ENCODE assay signal across 26 mouse cellular contexts in genomic region chr3:59169215-59169614, GRCm38 (mm10). TPM values are rescaled to one million over a fixed set of nuclear protein-coding genes. Genes with fewer than 3 reads are reported as not detected.
DNase-seq lines count a peak whose midpoint lies in the region; ATAC-seq and TF ChIP-seq lines count a peak whose summit lies in the region.
"Had no signal": no experiment of that assay in that cellular context is flagged by ENCODE, and none has a peak within 500 bp of the region (broad histone marks: within the 10 kb centered on the region; RNA-seq: fewer than 3 reads in every experiment).

No protein-coding gene starts in this region.

- TF ChIP-seq EP300 in CH12.LX (IDR thresholded peaks at IDR 0.05; ENCODE audit: low read length) = no peak

- 77% methylated on average over 4 of the region's 4 CpGs for WGBS in kidney, postnatal 0 days
- WGBS in kidney, embryonic 15.5 days = 81% methylated on average over 4 of the region's 4 CpGs

- no peak overlapping the region for H3K4me3 ChIP-seq in kidney, postnatal 0 days (replicated peaks; ENCODE audit: low read depth, low read length)
- H3K4me3 ChIP-seq in kidney, embryonic 15.5 days (replicated peaks) = no peak overlapping the region
- no peak overlapping the region for H3K4me3 ChIP-seq in CH12.LX (replicated peaks in 1 of 3; ENCODE audit: low read depth in 2 of 3, low read length in 2 of 3, poor library complexity in 1 of 3)
- H3K4me3 ChIP-seq: embryonic facial prominence, embryonic 13.5 days; hindbrain, embryonic 12.5 days; limb, embryonic 15.5 days; midbrain, embryonic 12.5 days; myocyte; stomach, embryonic 15.5 days had no signal

- TF ChIP-seq CTCF in kidney, postnatal 0 days (IDR thresholded peaks at IDR 0.05; ENCODE audit: low read depth) = peak; percentile 29; the same call in 1 of the 2 replicates
- peak in 1 of 2 experiments; percentile 54; a peak in 2 of 4 replicates for TF ChIP-seq CTCF in CH12.LX (conservative IDR thresholded peaks at IDR 0.05 in 1 of 2, IDR thresholded peaks at IDR 0.05 in 1 of 2; ENCODE audit: low read depth in 2 of 2, low read length in 2 of 2)

- H3K4me1 ChIP-seq in kidney, postnatal 0 days (replicated peaks; ENCODE audit: insufficient read depth, low read length) = no peaks in the 10 kb centered on the region
- peaks cover 14% of the 10 kb centered on the region for H3K4me1 ChIP-seq in kidney, embryonic 15.5 days
- peaks cover 0 to 7% of the 10 kb centered on the region in 2 experiments; a peak in 1 of 4 replicates for H3K4me1 ChIP-seq in CH12.LX (ENCODE audit: control insufficient read depth in 1 of 2, insufficient read depth in 2 of 2)
- H3K4me1 ChIP-seq: hindbrain, embryonic 12.5 days; limb, embryonic 15.5 days; midbrain, embryonic 12.5 days had no signal

- TF ChIP-seq POLR2A in CH12.LX (IDR thresholded peaks at IDR 0.05; ENCODE audit: low read depth, low read length) = no peak

- H3K27me3 ChIP-seq in kidney, postnatal 0 days (ENCODE audit: insufficient read depth, low read length) = no peaks in the 10 kb centered on the region
- H3K27me3 ChIP-seq in kidney, embryonic 15.5 days = no peaks in the 10 kb centered on the region
- no peaks in the 10 kb centered on the region for H3K27me3 ChIP-seq in CH12.LX (replicated peaks)
- H3K27me3 ChIP-seq: embryonic facial prominence, embryonic 13.5 days; hindbrain, embryonic 12.5 days; limb, embryonic 15.5 days; midbrain, embryonic 12.5 days; stomach, embryonic 15.5 days had no signal

- dilution Hi-C loops in CH12.LX (cut with MboI; ENCODE audit: extremely low pct_ligation_motif_present, extremely low pct_unique_long_range_greater_than_20kb, low sequenced_read_pairs) = no loop called here

- no peaks in the 10 kb centered on the region for H3K9me3 ChIP-seq in kidney, postnatal 0 days (replicated peaks; ENCODE audit: low read length)
- no peaks in the 10 kb centered on the region for H3K9me3 ChIP-seq in kidney, embryonic 15.5 days (replicated peaks)
- no peaks in the 10 kb centered on the region for H3K9me3 ChIP-seq in CH12.LX (replicated peaks; ENCODE audit: low read length)
- H3K9me3 ChIP-seq: embryonic facial prominence, embryonic 13.5 days; hindbrain, embryonic 12.5 days; limb, embryonic 15.5 days; midbrain, embryonic 12.5 days; stomach, embryonic 15.5 days had no signal

- in situ Hi-C loops in CH12.LX (cut with MboI; ENCODE audit: low pct_ligation_motif_present, low pct_unique_long_range_greater_than_20kb, low sequenced_read_pairs) = loop anchor here (5.0 to 25.0 kb wide), 2 partner anchors 92 to 568 kb away; partner anchors contain the start of gene Gm5538

- peak; percentile 33; the same call in 1 of the 2 replicates for ATAC-seq in frontal cortex, adult (ENCODE audit: low TSS enrichment)
- ATAC-seq in kidney, postnatal 0 days (replicated peaks; ENCODE audit: low FRiP score, low read depth) = no peak
- no peak for ATAC-seq in kidney, embryonic 15.5 days (replicated peaks; ENCODE audit: low FRiP score)

- DNase-seq in frontal cortex, adult 2 months (ENCODE audit: extremely low spot score in 1 of 2, low spot score in 1 of 2) = no peak
- no peak for DNase-seq in kidney, postnatal 0 days (ENCODE audit: low spot score)
- DNase-seq in CH12.LX (ENCODE audit: extremely low read depth) = no peak
- DNase-seq in induced T-regulatory cell, adult 2 months (ENCODE audit: low read depth) = peak; percentile 16
- DNase-seq in gastrocnemius, adult 8-10 months (ENCODE audit: low spot score in 2 of 2) = no peak
- DNase-seq: adrenal gland, adult 8-10 months; cerebellum, adult 11-12 months; cerebellum, postnatal 25 days; gastrocnemius, postnatal 25 days; kidney, adult 18-20 months; kidney, postnatal 36 days; lung, adult 18-20 months; retina, postnatal 1 day had no signal

- H3K9ac ChIP-seq in kidney, postnatal 0 days (ENCODE audit: low read depth, low read length) = no peak overlapping the region
- no peak overlapping the region for H3K9ac ChIP-seq in kidney, embryonic 15.5 days
- H3K9ac ChIP-seq in CH12.LX (ENCODE audit: insufficient read depth, low read depth) = no peak overlapping the region
- H3K9ac ChIP-seq: embryonic facial prominence, embryonic 13.5 days; hindbrain, embryonic 12.5 days; limb, embryonic 15.5 days; midbrain, embryonic 12.5 days; stomach, embryonic 15.5 days had no signal

- H3K4me2 ChIP-seq in kidney, postnatal 0 days (ENCODE audit: low read length) = no peak overlapping the region
- H3K4me2 ChIP-seq in kidney, embryonic 15.5 days = no peak overlapping the region
- no peak overlapping the region for H3K4me2 ChIP-seq in CH12.LX (ENCODE audit: insufficient read depth, low read depth, poor library complexity, severe bottlenecking)
- H3K4me2 ChIP-seq: embryonic facial prominence, embryonic 13.5 days; hindbrain, embryonic 12.5 days; limb, embryonic 15.5 days; midbrain, embryonic 12.5 days; stomach, embryonic 15.5 days had no signal

- no peak overlapping the region for H3K27ac ChIP-seq in kidney, postnatal 0 days
- no peak overlapping the region for H3K27ac ChIP-seq in kidney, embryonic 15.5 days
- H3K27ac ChIP-seq in CH12.LX (ENCODE audit: insufficient read depth, low read depth) = no peak overlapping the region
- H3K27ac ChIP-seq: embryonic facial prominence, embryonic 13.5 days; hindbrain, embryonic 12.5 days; limb, embryonic 15.5 days; midbrain, embryonic 12.5 days; stomach, embryonic 15.5 days had no signal

- TF ChIP-seq RAD21 in CH12.LX (IDR thresholded peaks at IDR 0.05; ENCODE audit: low read depth, low read length) = peak; percentile 42

- H3K36me3 ChIP-seq in kidney, postnatal 0 days (ENCODE audit: insufficient read depth, low read length) = no peaks in the 10 kb centered on the region
- no peaks in the 10 kb centered on the region for H3K36me3 ChIP-seq in kidney, embryonic 15.5 days
- H3K36me3 ChIP-seq in CH12.LX (replicated peaks in 1 of 2; ENCODE audit: control insufficient read depth in 1 of 2, insufficient read depth in 1 of 2, low read length in 1 of 2) = no peaks in the 10 kb centered on the region
- H3K36me3 ChIP-seq: embryonic facial prominence, embryonic 13.5 days; hindbrain, embryonic 12.5 days; limb, embryonic 15.5 days; midbrain, embryonic 12.5 days; stomach, embryonic 15.5 days had no signal

- H3K79me2 ChIP-seq in CH12.LX (replicated peaks; ENCODE audit: control insufficient read depth, extremely low read depth, insufficient read depth, poor library complexity, severe bottlenecking) = no peaks in the 10 kb centered on the region

TF ChIP-seq in CH12.LX, 34 proteins besides CTCF, POLR2A, EP300 and RAD21:
- TF ChIP-seq MAX (IDR thresholded peaks at IDR 0.05; ENCODE audit: low read length) = no peak
- peak; percentile 33 for TF ChIP-seq SMC3 (IDR thresholded peaks at IDR 0.05; ENCODE audit: low read depth, low read length)

RNA-seq across cellular contexts. Expression of gene P2ry14, which starts 15.8 kb away (rescaled TPM):
- polyA plus RNA-seq in frontal cortex, adult 2 months (2012; rRNA removed) = 3.7 TPM in 2 replicates
- polyA plus RNA-seq in kidney, postnatal 0 days (2015; fragmentation: Nextera tagmentation; extraction: Ambion mirVana) = 8.8 and 8.9 TPM in 2 replicates
- polyA plus RNA-seq in kidney, embryonic 15.5 days (2015; fragmentation: Nextera tagmentation; extraction: Ambion mirVana) = 2.3 and 3.0 TPM in 2 replicates
- 0.25 and 0.34 TPM in 2 replicates for total RNA-seq in CH12.LX (2012; rRNA removed)
- 0.24 and 0.32 TPM in 2 replicates for total RNA-seq in CH12.LX (2014; rRNA removed)
- 0.20 and 0.46 TPM in 2 replicates for polyA plus RNA-seq in CH12.LX (2012; ENCODE audit: insufficient read length, low read depth)
- 1 to 10 TPM in 3 of 4 experiments, under 1 TPM in 1; 0.90 to 2.7 (median 1.2) TPM for total RNA-seq in gastrocnemius, adult 8-10 months (2022)

RNA-seq across cellular contexts. Expression of gene Gpr87, which starts 25.7 kb away (rescaled TPM):
- polyA plus RNA-seq in frontal cortex, adult 2 months (2012; rRNA removed) = not detected in 2 replicates
- polyA plus RNA-seq in kidney, postnatal 0 days (2015; fragmentation: Nextera tagmentation; extraction: Ambion mirVana) = 0.20 and 0.53 TPM in 2 replicates
- polyA plus RNA-seq in kidney, embryonic 15.5 days (2015; fragmentation: Nextera tagmentation; extraction: Ambion mirVana) = 0.31 TPM in 1 of 2 replicates, not detected in the other
- total RNA-seq in CH12.LX (2012; rRNA removed) = not detected in 2 replicates
- total RNA-seq in CH12.LX (2014; rRNA removed) = not detected in 2 replicates
- polyA plus RNA-seq in CH12.LX (2012; ENCODE audit: insufficient read length, low read depth) = not detected in 2 replicates
- not detected for total RNA-seq in gastrocnemius, adult 8-10 months (2022)
- total RNA-seq: adrenal gland, adult 8-10 months; gastrocnemius, postnatal 25 days; layer of hippocampus, postnatal 25 days; left cerebral cortex, postnatal 25 days; neutrophil, adult 5-6 weeks had no signal
- polyA plus RNA-seq: heart, embryonic 14.5 days; hindbrain, embryonic 12.5 days; myocyte; small intestine, adult 2 months had no signal

RNA-seq across cellular contexts. Expression of gene P2ry13, which starts 41.5 kb away (rescaled TPM):
- 10.6 and 18.0 TPM in 2 replicates for polyA plus RNA-seq in frontal cortex, adult 2 months (2012; rRNA removed)
- 0.86 and 0.88 TPM in 2 replicates for polyA plus RNA-seq in kidney, postnatal 0 days (2015; fragmentation: Nextera tagmentation; extraction: Ambion mirVana)
- 0.63 and 0.73 TPM in 2 replicates for polyA plus RNA-seq in kidney, embryonic 15.5 days (2015; fragmentation: Nextera tagmentation; extraction: Ambion mirVana)
- 0.08 and 0.38 TPM in 2 replicates for total RNA-seq in CH12.LX (2012; rRNA removed)
- 1.2 and 1.3 TPM in 2 replicates for total RNA-seq in CH12.LX (2014; rRNA removed)
- polyA plus RNA-seq in CH12.LX (2012; ENCODE audit: insufficient read length, low read depth) = 1.1 and 1.2 TPM in 2 replicates
- under 1 TPM in 2 of 4 experiments, not detected in 2; 0.11 to 0.22 TPM for total RNA-seq in gastrocnemius, adult 8-10 months (2022)
- polyA plus RNA-seq: myocyte had no signal
